Mouse (Mus musculus) forebrain, embryonic 16.5 days (tissue): ENCODE results near the gene Gpr3. TPM values are rescaled to one million over a fixed set of nuclear protein-coding genes. Genes with fewer than 3 reads are reported as not detected.

ENCODE experiments used
- ATAC-seq: fragments of 200-750 bp; cut with Nextera tagmentation; 2 replicates; pipeline ENCODE4 v1.8.0; 2017; ENCODE audit warnings: mild to moderate bottlenecking, moderate library complexity
- H3K27ac ChIP-seq: fragments of 300-500 bp; sonication (generic); 2 replicates; pipeline ENCODE4 v1.5.1; 2014; ENCODE audit warnings: low read length, control low read depth
- H3K27me3 ChIP-seq: fragments of 300-500 bp; sonication (generic); replicated peaks from 2 replicates; pipeline ENCODE4 v1.6.1; 2014; ENCODE audit warnings: low read length; ENCODE audit not compliant: control insufficient read depth, insufficient read depth
- H3K36me3 ChIP-seq: fragments of 300-500 bp; sonication (generic); 2 replicates; pipeline ENCODE4 v1.6.1; 2014; ENCODE audit not compliant: control insufficient read depth, insufficient read depth
- H3K4me1 ChIP-seq: fragments of 300-500 bp; sonication (generic); replicated peaks from 2 replicates; pipeline ENCODE4 v1.6.1; 2014; ENCODE audit warnings: low read length; ENCODE audit not compliant: control insufficient read depth, insufficient read depth
- H3K4me2 ChIP-seq: fragments of 300-500 bp; sonication (generic); 2 replicates; pipeline ENCODE4 v1.6.1; 2014; ENCODE audit warnings: mild to moderate bottlenecking, low read length, control low read depth
- H3K4me3 ChIP-seq: fragments of 300-500 bp; sonication (generic); replicated peaks from 2 replicates; pipeline ENCODE4 v1.5.1; 2014; ENCODE audit warnings: mild to moderate bottlenecking, low read length, control low read depth
- H3K9ac ChIP-seq: fragments of 300-500 bp; sonication (generic); replicated peaks from 2 replicates; pipeline ENCODE4 v1.6.1; 2014; ENCODE audit warnings: low read depth, low read length, control low read depth
- H3K9me3 ChIP-seq: fragments of 300-500 bp; sonication (generic); 2 replicates; pipeline ENCODE4 v1.6.1; 2016; ENCODE audit warnings: low read length; ENCODE audit not compliant: control insufficient read depth
- WGBS: fragments of 180-500 bp; shearing (Covaris S2); extraction: QIAGEN DNeasy Blood & Tissue Kit; methylation state at CpG from one replicate; pipeline ENCODE4 v1.1.7; 2014; 5-methylcytosine and 5-hydroxymethylcytosine counted together
- microRNA-seq: library from miRNA; unstranded; fragments of <30 nt; microRNA quantifications from one replicate; pipeline ENCODE4, GENCODE M21; 2017
- polyA plus RNA-seq: library from polyadenylated mRNA; unstranded; fragments of >200 nt; fragmentation: Nextera tagmentation; extraction: Ambion mirVana; gene quantifications from 2 replicates; pipeline ENCODE4 v1.2.1, GENCODE M21; 2015

Gene Gpr3
- polyA plus RNA-seq, 1 experiment from 2014 or later: 1.4 TPM

DNA sequence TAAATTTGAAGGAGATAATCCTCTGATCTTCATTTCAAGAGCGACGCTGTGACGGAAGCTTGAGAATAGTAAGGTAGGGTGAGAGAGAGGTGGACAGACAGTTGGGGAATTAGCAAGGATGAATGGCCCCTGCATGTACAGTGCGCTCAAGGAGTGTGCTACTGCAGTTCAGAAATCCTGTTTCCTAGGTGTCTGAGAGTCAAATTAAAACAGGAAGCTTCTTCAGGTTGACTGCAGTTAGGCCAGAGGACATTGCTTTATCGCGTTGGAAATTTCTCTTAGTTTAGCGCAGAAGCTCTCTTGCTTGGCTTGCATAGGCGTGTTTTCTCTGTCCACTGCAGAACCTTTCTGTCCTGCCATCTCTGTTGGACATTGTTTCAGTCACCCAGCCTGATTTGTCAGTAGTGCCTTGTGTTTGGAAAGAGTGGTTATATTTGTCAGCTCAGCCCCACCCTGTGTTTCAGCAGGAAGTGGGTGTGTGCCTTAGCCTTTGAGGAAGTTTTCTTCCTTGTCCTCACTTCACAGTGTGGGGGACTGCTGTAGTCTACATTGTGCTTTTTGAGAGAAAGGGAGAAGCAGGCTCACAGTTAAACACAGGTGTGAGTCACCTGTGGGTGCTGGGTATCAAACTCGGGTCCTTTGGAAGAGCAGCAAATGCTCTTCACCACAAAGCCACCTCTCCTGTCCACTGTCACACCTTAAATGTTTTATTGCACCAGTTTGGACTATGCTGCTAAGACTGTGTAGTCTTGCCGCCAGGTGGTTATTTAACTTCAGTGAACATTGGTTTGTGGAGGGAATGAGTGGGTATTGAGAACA, 42.9 kb downstream of the Gpr3 start:
- Histone ChIP-seq H3K4me2 (no peak overlapping the region), H3K4me1 (peaks cover 9% of the 10 kb centered on the region), H3K36me3 (no peaks in the 10 kb centered on the region), H3K4me3 (no peak overlapping the region), H3K27ac (no peak overlapping the region), H3K9me3 (no peaks in the 10 kb centered on the region), H3K9ac (no peak overlapping the region), H3K27me3 (no peaks in the 10 kb centered on the region)
- WGBS: 91% methylated on average over 10 of the region's 10 CpGs
- ATAC-seq: no peak

DNA sequence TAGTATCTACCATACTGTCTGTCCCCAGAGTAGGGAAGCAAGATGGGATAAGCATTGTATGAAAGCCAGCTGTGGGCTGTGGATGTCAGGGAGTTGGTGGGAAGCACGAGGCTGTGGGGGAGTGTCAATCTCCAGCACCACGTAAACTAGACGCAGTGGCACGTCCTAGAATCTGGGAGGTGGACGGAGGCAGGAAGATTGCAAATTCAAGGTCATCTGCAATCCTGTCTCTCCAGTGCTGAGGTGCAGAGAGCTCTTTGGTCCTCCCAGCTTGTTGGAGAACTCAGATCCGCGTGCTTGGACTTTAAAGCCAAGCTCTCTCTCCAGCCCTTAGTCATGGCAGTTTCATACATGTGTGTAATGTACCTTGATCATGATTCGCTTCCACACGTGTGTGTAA, 45.6 kb downstream of the Gpr3 start:
- Histone ChIP-seq H3K27me3 (no peaks in the 10 kb centered on the region), H3K27ac (no peak overlapping the region), H3K4me3 (no peak overlapping the region), H3K4me2 (no peak overlapping the region), H3K36me3 (no peaks in the 10 kb centered on the region), H3K9ac (no peak overlapping the region), H3K9me3 (no peaks in the 10 kb centered on the region), H3K4me1 (peaks cover 12% of the 10 kb centered on the region)
- ATAC-seq: no peak
- 92% methylated on average over 9 of the region's 9 CpGs for WGBS

- Histone ChIP-seq H3K4me3 (no peak overlapping the region), H3K4me2 (no peak overlapping the region), H3K9ac (no peak overlapping the region), H3K36me3 (no peaks in the 10 kb centered on the region), H3K27me3 (no peaks in the 10 kb centered on the region), H3K9me3 (no peaks in the 10 kb centered on the region), H3K4me1 (peaks cover 23% of the 10 kb centered on the region), H3K27ac (no peak overlapping the region)
- WGBS: 55% methylated on average over 6 of the region's 6 CpGs
- no peak for ATAC-seq
Observed at GRCm38 (mm10) chr4:133162196-133162595, 50.1 kb downstream of the Gpr3 start.

DNA sequence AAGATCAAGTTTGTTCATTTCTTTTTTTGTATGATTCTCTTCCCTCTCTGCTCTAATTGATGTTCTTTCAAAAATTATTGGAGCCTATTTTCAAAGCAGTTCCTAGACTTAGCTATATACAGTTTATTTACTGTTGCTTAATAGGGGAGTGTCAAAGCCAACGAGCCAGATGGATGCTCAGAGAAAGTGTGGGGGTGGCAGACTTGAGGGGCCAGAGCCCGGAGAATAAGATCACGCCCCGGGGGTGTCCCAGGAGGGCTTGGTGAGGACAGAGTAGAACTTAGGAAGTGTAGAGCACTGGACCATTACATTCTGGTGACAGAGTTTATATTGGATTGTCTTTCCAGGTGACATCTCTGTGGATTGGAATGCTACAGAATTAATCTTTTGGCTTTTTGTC, 51.5 kb downstream of the Gpr3 start:
- no peak overlapping the region for H3K4me2 ChIP-seq
- no peak for ATAC-seq
- 69% methylated on average over 4 of the region's 4 CpGs for WGBS

GRCm38 (mm10) chr4:133160211-133160610, 52.1 kb downstream of the Gpr3 start:
- peaks cover 31% of the 10 kb centered on the region for H3K4me1 ChIP-seq
- H3K27me3 ChIP-seq: no peaks in the 10 kb centered on the region
- ATAC-seq: no peak
- H3K4me3 ChIP-seq: no peak overlapping the region
- 55% methylated on average over 8 of the region's 8 CpGs for WGBS
- no peaks in the 10 kb centered on the region for H3K36me3 ChIP-seq
- H3K4me2 ChIP-seq: no peak overlapping the region
- no peak overlapping the region for H3K27ac ChIP-seq
- H3K9ac ChIP-seq: no peak overlapping the region
- no peaks in the 10 kb centered on the region for H3K9me3 ChIP-seq

More for the DNA sequence above, 51.5 kb downstream of the Gpr3 start:
- no peak overlapping the region for H3K9ac ChIP-seq
- H3K4me1 ChIP-seq: peaks cover 31% of the 10 kb centered on the region
- no peaks in the 10 kb centered on the region for H3K36me3 ChIP-seq
- H3K4me3 ChIP-seq: no peak overlapping the region
- no peaks in the 10 kb centered on the region for H3K27me3 ChIP-seq
- H3K9me3 ChIP-seq: no peaks in the 10 kb centered on the region
- H3K27ac ChIP-seq: no peak overlapping the region

DNA sequence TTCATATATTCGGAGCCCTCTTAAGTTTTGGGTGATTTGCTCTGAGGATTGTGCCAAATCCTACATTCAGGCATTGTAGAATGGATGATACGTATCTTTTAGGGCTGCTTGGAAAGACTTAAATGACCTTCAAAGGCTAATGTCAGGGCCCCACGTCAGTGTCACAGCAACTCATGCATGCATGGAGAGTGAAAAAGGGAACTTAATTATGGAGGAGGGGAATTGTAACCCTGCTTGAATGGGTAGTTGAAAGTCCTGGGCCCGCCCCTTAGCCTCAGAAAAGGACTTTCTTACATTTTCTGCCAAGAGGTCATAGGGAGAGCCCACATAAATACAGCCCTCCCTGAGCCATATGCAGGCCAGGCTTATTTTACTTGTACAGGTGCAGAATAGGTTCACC, 52.7 kb downstream of the Gpr3 start:
- ATAC-seq: no peak
- no peak overlapping the region for H3K9ac ChIP-seq
- no peaks in the 10 kb centered on the region for H3K9me3 ChIP-seq
- WGBS: 29% methylated on average over 4 of the region's 4 CpGs
- no peak overlapping the region for H3K4me3 ChIP-seq
- no peak overlapping the region for H3K4me2 ChIP-seq
- H3K27ac ChIP-seq: no peak overlapping the region
- H3K27me3 ChIP-seq: no peaks in the 10 kb centered on the region
- H3K4me1 ChIP-seq: peaks cover 31% of the 10 kb centered on the region
- no peaks in the 10 kb centered on the region for H3K36me3 ChIP-seq

Small RNA genes lying within 50 kb of the gene (microRNA-seq; reads per million reads assigned to microRNA genes)
- not detected for gene Mir7017

Other genes with a start within 250 kb of the Gpr3 start
- not detected in 2 replicates for gene Fgr, start 238.4 kb downstream of the Gpr3 start, polyA plus RNA-seq
- 13.0 and 13.7 TPM in 2 replicates for gene Ahdc1, start 201.3 kb downstream of the Gpr3 start, polyA plus RNA-seq
- 27.0 and 31.5 TPM in 2 replicates for gene Wasf2, start 82.0 kb downstream of the Gpr3 start, polyA plus RNA-seq
- 0.88 and 1.1 TPM in 2 replicates for gene Cd164l2, start 405 bp downstream of the Gpr3 start, polyA plus RNA-seq
- gene Map3k6, start 28.3 kb upstream of the Gpr3 start, polyA plus RNA-seq: 2.1 and 2.3 TPM in 2 replicates
- 0.47 and 0.52 TPM in 2 replicates for gene Sytl1, start 50.6 kb upstream of the Gpr3 start, polyA plus RNA-seq
- 112 and 124 TPM in 2 replicates for gene Tmem222, start 65.3 kb upstream of the Gpr3 start, polyA plus RNA-seq
- 16.2 and 19.3 TPM in 2 replicates for gene Wdtc1, start 140.9 kb upstream of the Gpr3 start, polyA plus RNA-seq
- gene Slc9a1, start 157.2 kb upstream of the Gpr3 start, polyA plus RNA-seq: 8.1 and 10.7 TPM in 2 replicates